Mouse (Mus musculus) kidney, postnatal 14 days (tissue): ENCODE results near the gene Tfap2c.
A peak's percentile ranks its signal among the peaks of the same experiment; 100 is the strongest.

Experiments used
- DNase-seq: peaks from one replicate; pipeline ENCODE4 v3.0.0; 2022; ENCODE audit warnings: mixed read lengths

The Tfap2c gene

DNA sequence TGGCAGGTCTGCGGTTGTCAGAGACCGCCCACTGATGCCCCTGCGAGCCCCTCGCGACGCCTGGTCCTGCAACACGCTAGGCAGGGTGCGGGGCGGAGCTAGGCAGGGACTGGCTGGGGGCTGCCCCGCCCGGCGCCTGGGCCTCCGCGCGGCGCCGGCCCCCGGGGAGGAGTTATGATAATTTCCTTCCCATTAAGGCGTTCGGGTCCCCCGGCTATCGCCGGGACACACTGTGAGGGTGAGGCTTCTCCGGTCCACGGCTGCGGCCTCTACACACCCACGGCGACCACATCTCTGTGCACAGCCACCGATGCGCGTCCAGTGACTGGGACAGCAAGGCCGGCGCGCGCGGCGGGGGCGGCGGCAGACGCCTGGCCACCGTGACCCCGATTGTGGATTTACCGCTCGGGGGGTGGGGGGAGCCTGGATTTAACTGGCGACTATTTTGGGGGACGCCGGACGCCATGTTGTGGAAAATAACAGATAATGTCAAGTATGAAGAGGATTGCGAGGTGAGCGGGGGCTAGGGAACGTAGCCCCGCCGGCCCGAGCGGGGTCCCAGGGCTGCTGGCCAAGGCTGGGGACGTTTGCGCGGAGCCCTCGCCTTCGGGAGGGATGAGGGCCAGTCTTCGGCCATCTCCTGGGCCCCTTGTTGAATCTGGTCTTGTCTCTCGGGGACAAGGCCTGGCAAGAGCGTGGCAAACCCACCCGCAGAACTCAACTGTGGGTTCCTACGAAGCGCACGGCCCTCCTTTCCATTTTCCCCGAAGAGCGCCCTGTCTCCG is at the start of gene Tfap2c:
Gene Tfap2c (plus strand): TSS at position 223 of the 785 bp plus-strand sequence.
- peak; percentile 42 for DNase-seq

DNA sequence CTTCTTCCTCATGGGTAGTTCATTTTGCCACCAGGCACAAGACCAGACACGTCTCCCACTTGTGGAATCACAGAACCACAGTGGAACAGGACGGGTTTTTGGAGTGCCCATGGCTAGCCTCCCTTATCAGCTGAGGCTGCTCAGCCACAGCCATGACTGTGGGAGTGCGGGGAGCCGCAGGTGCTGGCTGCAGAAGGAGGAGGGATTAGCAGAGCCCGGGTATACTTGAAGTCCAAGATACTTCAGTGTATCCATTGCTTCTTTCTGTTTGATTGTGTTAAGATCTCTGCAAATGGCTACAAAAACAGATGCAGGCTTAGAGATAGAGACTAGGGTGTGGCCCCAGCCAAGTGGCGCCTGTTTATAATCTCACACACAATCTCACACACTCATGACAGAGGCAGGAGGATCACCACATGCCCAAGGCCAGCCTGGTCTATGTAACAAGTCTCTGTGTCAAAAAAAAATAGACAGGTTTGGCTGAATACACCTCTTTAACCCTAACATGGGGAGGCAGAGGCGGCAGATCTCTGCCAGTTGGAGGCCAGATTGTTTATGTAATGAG is 48.6 kb upstream of the Tfap2c start:
- no peak for DNase-seq

DNA sequence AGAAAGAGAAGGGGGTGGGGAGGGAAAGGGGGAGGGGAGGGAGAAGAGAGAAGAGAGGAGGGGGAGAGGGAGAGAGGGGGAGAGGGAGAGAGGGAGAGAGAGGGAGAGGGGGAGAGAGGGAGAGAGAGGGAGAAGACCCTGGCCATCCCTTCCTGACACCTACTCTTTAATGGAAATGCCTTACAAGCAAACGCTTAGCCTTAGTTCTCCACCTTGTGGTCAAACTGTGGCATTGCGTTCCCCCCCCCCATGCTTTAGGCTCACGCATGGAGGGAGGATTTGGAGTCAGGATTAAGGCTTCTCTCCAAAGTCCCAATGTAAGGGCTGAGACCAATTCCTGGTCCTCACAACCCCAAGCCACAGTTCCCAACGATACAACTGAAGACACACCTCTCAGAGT is 48.1 kb upstream of the Tfap2c start:
- peak; percentile 15 for DNase-seq

DNA sequence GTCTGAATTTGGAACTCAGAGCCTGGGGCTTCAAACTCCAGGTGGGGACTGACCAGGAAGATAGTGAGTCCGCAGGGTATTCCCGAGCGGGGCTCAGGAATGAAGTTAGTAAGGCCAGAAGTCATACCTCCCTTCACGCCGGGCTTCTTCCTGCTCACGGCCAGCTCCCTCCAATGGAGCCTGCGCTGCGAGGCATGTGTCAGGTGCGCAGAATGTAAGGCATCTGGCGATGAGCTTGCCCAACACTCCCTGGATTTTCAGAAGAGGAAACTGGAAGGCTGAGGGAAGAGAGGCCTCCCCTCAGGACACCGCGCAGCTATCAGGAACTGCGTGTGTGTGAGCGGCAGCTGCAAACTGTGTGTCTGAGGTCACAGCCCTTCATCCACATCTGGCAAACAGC is 47.2 kb upstream of the Tfap2c start:
- DNase-seq: no peak

DNA sequence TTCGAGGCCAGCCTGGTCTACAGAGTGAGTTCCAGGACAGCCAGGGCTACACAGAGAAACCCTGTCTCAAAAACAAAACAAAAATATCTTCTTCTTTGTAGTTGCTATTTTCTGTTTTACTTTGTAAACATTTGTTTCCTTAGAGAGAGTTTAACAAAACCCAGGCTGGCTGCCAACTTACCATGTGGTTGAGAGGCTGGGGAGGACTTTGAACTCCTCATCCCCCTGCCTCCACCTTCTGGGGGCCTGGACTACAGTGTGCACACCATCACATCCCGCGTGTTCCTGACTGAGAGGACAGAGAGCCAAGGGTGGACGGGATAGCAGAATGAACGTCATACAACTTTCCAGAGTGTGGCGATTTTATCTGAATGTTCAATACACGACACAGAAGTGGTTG is 43.3 kb upstream of the Tfap2c start:
- peak; percentile 45 for DNase-seq

DNA sequence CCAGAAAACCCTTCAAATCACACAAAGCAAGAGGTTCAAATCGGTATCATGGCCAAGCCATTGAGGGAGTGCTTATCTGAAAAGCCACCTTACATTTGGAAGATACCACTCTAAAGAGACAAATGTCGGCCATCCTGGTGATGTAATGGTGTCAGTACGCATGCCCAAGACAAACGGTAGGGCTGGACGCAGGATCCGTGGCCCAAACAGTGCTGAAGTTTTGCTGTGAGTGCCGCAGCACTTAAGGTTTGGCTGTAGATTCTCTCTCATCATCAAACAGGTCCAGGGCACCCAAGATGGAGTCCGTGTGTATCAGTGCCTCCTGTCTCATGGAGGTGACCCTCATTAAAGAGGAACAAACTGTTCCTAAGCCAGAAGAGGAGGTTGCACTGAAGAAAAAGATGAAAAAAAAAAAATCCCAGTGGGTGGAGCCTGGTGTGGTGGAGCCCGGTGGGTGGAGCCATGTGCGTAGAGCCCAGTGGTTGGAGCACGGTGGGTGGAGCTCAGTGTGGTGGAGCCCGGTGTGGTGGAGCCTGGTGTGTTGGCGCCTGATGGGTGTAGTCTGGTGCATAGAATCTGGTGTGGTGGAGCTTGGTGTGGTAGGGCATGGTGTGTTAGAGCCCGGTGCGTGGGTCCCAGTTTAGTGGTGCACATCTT is 39.2 kb upstream of the Tfap2c start:
- no peak for DNase-seq

DNA sequence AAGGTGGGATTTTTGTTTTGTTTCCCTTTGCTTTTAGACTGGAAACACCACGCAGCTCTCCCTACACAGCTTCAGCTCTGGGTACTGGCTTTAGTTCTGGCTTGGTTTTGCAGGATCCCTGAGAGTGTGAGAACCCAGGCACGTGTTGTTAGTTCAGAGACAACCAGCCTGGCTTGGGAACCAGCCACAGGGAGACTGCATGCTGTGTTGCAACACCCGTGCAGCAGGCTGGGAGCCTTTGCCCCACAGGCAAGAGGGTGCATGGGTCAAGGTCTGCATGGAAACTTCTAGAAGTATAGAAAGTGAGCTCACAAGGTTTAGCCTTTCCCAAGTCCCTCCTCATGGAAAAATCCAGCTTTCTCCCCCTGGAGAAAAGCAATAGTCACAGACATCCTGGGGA is 38.5 kb upstream of the Tfap2c start:
- no peak for DNase-seq

DNA sequence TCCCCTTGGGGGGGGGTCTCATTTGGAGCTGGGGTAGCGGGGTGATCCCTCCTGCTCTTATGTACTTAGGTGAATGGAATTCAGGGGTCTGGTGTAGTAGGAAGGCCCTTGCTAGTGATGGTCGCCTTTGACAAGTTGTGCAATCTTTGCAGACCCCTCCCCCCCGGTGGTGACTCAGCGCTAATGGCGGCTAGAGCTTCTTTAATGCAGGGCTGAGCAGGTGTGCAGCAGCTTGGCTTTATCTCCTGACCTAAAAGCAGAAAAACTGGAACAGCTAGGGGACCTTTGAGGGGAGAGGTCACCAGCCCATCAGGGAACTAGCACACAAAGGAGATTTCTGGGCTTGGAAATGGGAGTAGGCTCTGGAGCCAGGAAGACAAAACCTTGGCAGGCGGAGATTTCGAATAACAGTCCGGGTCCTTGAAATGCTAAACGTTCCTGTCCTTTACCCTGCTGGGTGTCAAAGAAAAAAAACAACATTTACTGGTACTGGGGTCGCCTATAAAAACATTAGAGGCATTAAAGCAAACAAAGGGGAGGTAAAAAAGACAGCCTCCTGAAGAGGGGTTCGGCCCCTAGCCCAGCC is 32.9 kb upstream of the Tfap2c start:
- no peak for DNase-seq

DNA sequence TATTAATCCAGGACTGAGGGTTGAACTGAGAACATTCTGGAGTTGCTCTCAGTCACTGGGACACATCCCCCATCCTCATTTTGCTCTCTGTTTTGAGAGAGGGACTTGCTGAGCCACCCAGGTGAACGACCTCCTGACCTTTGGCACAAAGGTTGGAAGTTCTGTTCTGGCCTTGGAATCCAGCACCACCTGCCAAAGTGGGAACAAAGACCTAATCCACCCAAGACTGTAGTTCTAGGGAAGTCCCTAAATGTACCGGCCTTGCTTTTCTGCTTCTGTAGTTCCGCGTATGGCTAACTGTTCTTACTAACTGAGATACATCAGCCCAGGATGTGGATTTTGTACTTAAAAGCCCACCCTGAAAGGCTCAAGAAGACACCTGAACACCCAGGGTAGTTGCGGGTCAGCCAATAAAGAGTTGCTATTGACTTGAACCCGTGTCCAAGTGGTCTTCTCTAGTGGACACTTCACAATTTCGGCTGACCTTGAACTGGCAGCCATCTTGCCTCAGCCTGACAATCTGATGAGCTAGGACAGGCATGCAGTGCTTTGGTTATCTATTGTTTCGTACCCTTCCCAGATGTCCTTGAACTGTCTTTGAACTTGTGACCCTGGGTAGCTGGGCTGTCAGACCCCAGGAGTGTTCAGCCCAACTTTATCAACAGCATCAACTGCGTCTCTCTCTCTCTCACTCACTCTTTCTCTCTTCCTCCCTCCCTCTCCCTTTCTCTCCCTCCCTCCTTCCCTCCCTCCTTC is 28.6 kb upstream of the Tfap2c start:
- DNase-seq: no peak

DNA sequence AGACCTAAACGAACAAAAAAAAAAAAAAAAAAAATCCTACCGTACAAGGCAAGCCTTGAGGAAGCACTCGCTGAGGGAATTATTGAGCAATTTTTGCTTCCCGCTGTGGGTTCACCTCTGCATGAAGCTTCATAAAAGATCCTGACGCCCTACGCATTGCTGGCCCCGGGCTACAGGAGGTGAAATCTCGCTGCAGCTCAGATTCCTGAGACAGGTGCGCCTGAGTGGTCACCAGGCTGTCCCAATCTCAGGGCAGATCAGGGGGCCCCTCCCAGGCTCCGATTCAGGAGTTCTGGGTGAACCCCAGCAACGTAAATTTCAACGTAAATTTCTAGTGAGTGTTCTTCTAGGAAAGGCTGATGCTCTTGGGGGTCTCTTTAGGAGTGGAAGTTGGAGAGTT is 26.9 kb upstream of the Tfap2c start:
- DNase-seq: no peak

DNA sequence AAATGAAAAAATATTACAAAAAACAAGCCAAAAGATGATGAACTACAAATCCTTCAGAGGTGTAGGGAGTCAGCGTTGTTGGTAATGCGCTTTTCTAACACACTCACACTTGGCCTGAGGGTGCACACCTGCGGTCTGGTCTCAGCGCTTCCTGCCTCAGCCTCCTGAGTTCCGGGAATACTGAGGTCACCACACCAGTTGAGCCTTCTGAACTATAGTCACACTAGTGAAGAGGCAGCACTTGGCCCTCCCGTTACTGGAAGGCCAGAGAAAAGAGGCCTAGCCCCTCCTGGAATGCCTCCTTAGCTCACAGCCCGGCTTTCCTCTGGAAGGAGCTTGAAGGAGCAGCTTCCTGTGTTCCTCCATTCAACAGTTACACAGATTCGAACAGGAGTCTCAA is 22.2 kb upstream of the Tfap2c start:
- no peak for DNase-seq

DNA sequence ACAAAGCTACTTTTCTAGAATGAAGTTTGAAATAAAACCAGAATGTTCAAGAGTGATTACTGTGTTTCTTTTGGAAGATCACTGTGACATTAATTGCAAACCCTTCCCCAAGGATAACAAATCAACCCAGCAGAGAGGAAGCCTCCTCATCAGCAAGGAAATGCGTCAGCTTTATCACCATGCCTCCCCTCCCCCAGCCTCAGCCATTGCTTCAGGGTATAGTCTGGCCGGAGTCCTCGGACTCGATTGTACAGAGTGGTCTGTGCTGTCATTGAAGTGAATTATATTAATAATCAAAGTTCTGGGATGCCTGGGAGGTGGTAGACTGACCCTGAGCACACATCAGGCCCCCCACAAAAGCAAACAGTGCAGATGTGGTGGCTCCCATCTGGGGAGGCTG is 5.4 kb upstream of the Tfap2c start:
- no peak for DNase-seq

DNA sequence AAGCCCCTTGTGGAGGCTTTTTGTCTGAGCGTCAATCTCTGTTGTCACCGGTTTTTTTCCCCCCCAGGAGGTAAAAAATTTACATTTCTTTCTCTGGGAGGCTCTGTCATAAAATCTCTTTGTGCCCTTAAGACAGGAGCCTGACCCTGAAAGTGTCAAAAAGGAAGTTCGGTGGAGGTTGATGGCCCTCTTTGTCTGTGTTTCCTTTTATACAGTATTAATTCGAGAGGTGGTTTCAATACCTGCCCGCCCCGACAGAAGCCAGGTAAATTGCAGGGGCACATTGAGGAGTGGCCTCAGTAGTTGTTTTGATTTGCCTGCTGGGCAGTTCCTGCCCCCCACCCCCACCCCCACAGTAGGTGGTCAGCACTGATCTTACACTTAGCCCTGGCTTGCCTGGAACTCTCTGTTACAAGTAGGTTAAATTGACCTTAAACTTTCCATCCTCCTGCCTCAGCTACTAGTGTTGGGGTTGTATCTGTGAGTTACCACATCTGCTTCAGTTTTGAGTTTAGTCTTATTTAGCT is 4.7 kb upstream of the Tfap2c start:
- no peak for DNase-seq

DNA sequence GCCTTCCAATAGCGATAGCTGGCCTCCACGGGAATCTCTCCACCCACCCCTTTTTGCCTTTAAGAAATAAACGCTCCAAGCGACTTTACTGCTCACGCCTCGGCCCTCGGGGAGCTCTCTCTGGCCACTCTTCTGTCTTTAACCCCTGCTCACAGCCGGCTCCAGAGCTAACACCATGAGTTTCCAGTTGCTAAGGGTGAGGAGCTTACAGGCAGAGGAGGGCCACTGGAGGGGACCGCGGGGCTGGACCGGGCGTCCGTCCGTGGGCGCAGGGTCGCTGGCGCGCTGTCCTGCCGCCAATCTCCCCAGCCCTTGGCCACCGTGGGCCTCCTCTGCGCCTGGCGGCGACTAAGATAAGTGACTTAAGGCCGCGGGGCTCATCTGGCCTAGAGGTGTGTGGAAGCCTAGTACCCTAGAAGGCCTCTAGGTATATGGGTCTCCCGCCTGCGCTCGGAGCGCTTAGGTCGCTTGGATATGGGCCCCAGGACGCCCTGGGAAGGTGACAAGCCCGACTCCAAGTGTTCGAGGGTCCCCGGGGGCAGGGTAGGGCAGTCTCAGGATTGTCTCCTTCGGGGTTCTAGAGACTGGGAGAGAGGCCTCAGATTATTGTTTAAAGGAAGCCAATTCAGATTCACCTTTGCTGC is 3.7 kb upstream of the Tfap2c start:
- DNase-seq: no peak

DNA sequence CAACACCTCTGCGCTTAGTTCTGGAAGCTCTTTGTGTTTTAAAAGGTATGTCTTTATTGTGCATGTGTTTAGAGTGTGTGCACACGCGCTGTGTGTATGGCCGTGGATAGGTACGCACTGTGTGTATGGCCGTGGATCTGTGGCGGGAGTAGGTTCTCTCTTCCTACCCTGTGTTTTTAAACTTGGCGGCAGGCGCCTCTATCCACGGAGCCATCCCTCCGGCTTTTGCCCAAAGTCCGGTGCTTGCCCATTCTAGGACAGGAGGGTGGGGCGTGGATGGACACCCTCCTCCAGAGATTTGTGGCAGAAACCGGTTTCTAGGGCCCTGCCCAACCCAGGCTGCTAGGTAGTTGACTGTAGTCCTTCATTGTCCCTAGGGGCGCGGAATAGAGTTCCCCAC is 2.8 kb upstream of the Tfap2c start:
- DNase-seq: no peak

DNA sequence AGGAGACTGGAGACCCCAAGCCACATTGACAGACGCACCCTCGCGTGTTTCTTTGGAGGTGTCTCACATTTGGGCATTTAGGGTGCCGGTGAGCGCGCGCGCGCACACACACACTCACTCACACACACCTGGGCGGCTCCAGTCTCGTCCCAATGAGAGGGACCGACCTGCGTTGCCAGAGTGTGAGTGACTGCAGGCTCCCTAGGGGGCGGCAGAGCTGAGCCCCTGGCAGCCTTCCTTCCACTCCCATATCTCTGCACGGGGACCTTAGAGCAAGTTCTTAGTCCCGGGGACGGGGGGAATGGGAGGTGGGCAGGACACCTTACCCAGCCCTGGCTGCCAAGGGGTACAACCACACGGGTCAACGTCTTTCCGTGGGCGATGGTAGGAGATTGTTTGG is 2.3 kb upstream of the Tfap2c start:
- DNase-seq: peak; percentile 45

DNA sequence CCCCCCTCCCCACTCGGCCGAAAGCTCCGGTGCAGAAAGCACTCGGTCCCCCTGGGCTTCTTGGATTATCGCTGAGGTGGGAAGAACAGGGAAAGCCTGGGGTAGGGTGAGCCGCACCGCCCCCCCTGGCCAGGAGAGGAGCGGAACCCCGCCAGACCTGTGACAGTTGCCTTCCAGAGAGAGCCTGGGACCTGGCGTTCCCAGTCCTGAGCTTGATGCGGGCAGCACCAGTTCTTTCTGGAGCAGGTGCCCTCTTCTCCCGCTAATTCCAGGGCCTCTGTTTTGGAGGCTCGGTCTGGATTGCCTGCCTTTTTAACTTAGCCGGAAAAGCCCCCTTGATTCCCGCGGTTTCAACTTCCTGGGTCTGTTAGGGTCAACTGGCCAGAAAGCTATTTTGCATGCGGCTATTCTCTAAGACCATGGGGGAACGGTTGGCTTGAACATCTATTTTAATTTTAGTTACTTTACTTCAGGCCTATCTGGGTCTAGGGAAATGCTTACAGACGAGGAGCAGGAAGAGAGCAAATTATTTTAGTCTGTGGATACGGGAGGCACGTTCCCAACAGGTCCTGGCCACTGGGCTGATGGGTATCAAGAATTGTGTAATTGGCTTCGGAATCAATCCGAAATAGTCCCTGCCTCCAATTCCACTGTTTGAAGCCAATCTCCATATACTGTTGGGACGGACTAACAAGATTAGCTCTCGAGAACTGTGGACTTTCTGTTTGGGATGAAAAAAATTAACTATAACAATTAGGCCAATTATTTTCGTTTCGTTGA is 1.4 kb upstream of the Tfap2c start:
- no peak for DNase-seq

DNA sequence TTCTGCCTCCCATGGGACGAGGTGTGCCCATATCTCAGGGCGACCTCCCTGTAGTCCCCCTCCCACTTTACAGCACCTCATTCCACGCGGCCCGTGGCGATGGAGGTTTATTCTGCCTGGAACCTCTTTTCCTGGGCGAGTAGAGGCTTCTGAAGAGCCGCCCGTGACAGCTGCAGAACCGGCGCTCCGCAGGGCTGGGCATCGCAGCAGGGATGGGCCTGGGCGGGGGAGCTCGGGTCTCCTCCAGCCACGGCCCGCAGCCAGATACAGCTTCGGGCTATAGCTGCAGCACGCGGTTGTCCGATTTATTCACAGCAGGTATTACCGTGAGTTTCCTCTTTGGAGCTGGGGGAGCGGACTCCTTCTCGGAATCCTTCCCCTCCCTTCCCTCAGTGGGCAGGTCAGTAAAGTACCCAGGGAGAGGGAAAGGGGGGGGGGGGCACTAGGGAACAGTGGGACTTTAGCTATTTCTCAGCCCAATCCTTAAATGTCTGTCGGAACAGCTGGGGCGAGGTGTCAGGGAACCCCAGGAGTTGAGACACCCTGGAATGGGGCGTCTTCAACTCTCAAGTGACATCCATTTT is 629 bp upstream of the Tfap2c start:
- no peak for DNase-seq

DNA sequence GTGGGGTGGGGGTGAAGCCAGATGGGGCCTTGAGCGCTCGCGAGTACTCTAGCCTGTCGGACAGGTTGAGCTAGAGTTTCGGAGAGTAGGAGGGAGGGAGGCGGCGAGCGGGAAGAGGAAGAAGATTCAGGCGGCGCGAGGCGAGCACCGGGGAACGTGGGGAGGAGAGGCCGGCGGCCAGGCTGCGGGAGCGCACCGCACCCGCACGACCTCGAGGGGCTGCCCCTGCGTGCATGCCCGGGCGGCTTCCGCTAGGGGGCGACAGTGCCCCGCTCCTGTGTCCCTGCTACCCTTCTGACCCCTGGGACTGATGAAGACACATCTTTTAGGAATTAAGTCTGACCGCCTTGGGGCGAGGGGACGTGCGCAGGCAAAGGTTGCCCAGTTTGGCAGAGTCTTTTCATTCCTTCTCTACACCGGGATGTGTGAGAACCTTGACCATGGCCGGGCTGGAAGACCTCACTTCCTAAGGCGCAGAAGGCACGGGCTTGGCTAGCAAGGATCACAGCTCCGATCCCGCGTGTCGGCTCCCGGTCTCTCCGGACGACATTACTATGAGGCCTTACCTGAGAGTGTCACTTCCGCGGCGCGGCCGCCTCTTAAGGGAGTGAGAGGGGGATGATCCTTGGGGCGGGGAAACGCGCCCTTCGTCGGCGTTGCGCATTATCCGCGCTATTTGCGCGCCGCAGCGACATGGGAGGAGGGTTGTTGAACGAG is 1.1 kb downstream of the Tfap2c start:
- peak; percentile 49 for DNase-seq

DNA sequence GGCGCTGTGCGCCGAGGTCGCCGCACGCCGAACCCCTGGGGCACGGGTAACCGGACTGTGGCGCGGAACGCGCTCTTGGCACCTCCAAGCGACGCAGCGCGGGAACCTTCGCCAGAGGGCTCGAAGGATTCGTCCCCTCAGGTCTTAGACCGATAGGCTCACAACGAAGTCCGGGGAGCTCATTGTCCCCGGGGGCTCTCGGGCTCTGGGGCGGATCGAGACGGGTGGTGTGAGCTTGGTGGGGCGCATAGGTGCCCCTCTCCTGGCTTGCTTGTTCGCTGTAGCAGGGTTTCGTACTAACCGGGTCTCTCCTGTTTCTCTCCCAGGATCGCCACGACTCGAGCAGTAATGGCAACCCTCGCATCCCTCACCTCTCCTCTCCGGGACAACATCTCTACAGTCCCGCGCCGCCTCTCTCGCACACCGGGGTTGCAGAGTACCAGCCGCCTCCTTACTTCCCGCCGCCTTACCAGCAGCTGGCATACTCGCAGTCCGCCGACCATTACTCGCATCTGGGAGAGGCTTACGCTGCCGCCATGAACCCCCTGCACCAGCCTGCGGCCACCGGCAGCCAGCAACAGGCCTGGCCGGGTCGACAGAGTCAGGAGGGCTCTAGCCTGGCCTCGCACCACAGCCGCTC is 1.8 kb downstream of the Tfap2c start:
- DNase-seq: no peak
